Mouse (Mus musculus) kidney, embryonic 16.5 days (tissue): ENCODE results near the gene Hfe. TPM values are rescaled to one million over a fixed set of nuclear protein-coding genes. Genes with fewer than 3 reads are reported as not detected.
A peak's percentile ranks its signal among the peaks of the same experiment; 100 is the strongest.

Experiments used
- ATAC-seq: fragments of 200-750 bp; cut with Nextera tagmentation; 2 replicates; pipeline ENCODE4 v1.8.0; 2017; ENCODE audit warnings: moderate TSS enrichment; ENCODE audit not compliant: low FRiP score, low TSS enrichment
- H3K27ac ChIP-seq: fragments of 300-500 bp; sonication (generic); 2 replicates; pipeline ENCODE4 v1.5.1; 2014; ENCODE audit warnings: low read length
- H3K27me3 ChIP-seq: fragments of 300-500 bp; sonication (generic); 2 replicates; pipeline ENCODE4 v1.6.1; 2014; ENCODE audit warnings: low read length, control low read depth, mixed read lengths; ENCODE audit not compliant: insufficient read depth
- H3K36me3 ChIP-seq: fragments of 300-500 bp; sonication (generic); 2 replicates; pipeline ENCODE4 v1.6.1; 2014; ENCODE audit warnings: low read length, control low read depth, mixed read lengths; ENCODE audit not compliant: insufficient read depth
- H3K4me1 ChIP-seq: fragments of 300-500 bp; sonication (generic); 2 replicates; pipeline ENCODE4 v1.6.1; 2014; ENCODE audit warnings: low read length, control low read depth, mixed read lengths; ENCODE audit not compliant: insufficient read depth
- H3K4me2 ChIP-seq: fragments of 300-500 bp; sonication (generic); replicated peaks from 2 replicates; pipeline ENCODE4 v1.6.1; 2014; ENCODE audit warnings: low read depth, low read length
- H3K4me3 ChIP-seq: fragments of 300-500 bp; sonication (generic); 2 replicates; pipeline ENCODE4 v1.5.1; 2014; ENCODE audit warnings: mild to moderate bottlenecking, low read length
- H3K9ac ChIP-seq: fragments of 300-500 bp; sonication (generic); replicated peaks from 2 replicates; pipeline ENCODE4 v1.6.1; 2014; ENCODE audit warnings: low read length
- H3K9me3 ChIP-seq: fragments of 300-500 bp; sonication (generic); 2 replicates; pipeline ENCODE4 v1.6.1; 2016; ENCODE audit warnings: low read length, control low read depth
- WGBS: fragments of 180-500 bp; shearing (Covaris S2); extraction: QIAGEN DNeasy Blood & Tissue Kit; methylation state at CpG from one replicate; pipeline ENCODE4 v1.1.7; 2014; 5-methylcytosine and 5-hydroxymethylcytosine counted together
- polyA plus RNA-seq: library from polyadenylated mRNA; unstranded; fragments of >200 nt; fragmentation: Nextera tagmentation; extraction: Ambion mirVana; gene quantifications from 2 replicates; pipeline ENCODE4 v1.2.1, GENCODE M21; 2015

The Hfe gene
- polyA plus RNA-seq, 1 experiment from 2014 or later, result 9.3 TPM

- WGBS, result 29% methylated on average over 4 of the region's 4 CpGs
- peak overlapping the region; percentile 99 for H3K27ac ChIP-seq
- ATAC-seq, result no peak
Measured at GRCm38 (mm10) chr13:23738041-23738440, 27.4 kb upstream of the Hfe start.

GRCm38 (mm10) chr13:23737091-23737490 lies 26.4 kb upstream of the Hfe start:
- no peaks in the 10 kb centered on the region for H3K9me3 ChIP-seq
- no peak overlapping the region for H3K4me2 ChIP-seq
- H3K36me3 ChIP-seq, result no peaks in the 10 kb centered on the region
- peaks cover 13% of the 10 kb centered on the region for H3K4me1 ChIP-seq
- no peak overlapping the region for H3K4me3 ChIP-seq
- ATAC-seq, result no peak
- no peaks in the 10 kb centered on the region for H3K27me3 ChIP-seq
- 77% methylated on average over 5 of the region's 5 CpGs for WGBS
- no peak overlapping the region for H3K27ac ChIP-seq
- H3K9ac ChIP-seq, result 0 out of 2 replicates have a peak overlapping the region, but pooled peaks have one; percentile 11

More at GRCm38 (mm10) chr13:23738041-23738440, 27.4 kb upstream of the Hfe start:
- H3K4me2 ChIP-seq, result peak overlapping the region; percentile 84
- peak overlapping the region; percentile 82 for H3K9ac ChIP-seq
- peaks cover 13% of the 10 kb centered on the region for H3K4me1 ChIP-seq
- H3K36me3 ChIP-seq, result no peaks in the 10 kb centered on the region
- peak overlapping the region; percentile 58 for H3K4me3 ChIP-seq
- H3K9me3 ChIP-seq, result no peaks in the 10 kb centered on the region
- no peaks in the 10 kb centered on the region for H3K27me3 ChIP-seq

GRCm38 (mm10) chr13:23732156-23732804 lies 21.6 kb upstream of the Hfe start:
- no peak overlapping the region for H3K4me2 ChIP-seq
- no peaks in the 10 kb centered on the region for H3K27me3 ChIP-seq
- H3K4me3 ChIP-seq, result no peak overlapping the region
- H3K27ac ChIP-seq, result no peak overlapping the region
- H3K36me3 ChIP-seq, result no peaks in the 10 kb centered on the region
- no peak overlapping the region for H3K9ac ChIP-seq
- no peaks in the 10 kb centered on the region for H3K9me3 ChIP-seq
- 24% methylated on average over 8 of the region's 8 CpGs for WGBS
- peaks cover 3% of the 10 kb centered on the region; the same call in 1 of the 2 replicates for H3K4me1 ChIP-seq
- ATAC-seq, result no peak

- Histone ChIP-seq H3K4me2 (peak overlapping the region; percentile 6; the same call in 1 of the 2 replicates), H3K4me3 (no peak overlapping the region), H3K27ac (0 out of 2 replicates have a peak overlapping the region, but pooled peaks have one; percentile 32), H3K36me3 (no peaks in the 10 kb centered on the region), H3K27me3 (no peaks in the 10 kb centered on the region), H3K4me1 (peaks cover 3% of the 10 kb centered on the region; the same call in 1 of the 2 replicates), H3K9me3 (no peaks in the 10 kb centered on the region), H3K9ac (no peak overlapping the region)
- WGBS, result 20% methylated on average over 8 of the region's 8 CpGs
- ATAC-seq, result peak; percentile 81
Measured at GRCm38 (mm10) chr13:23730479-23730878, 19.8 kb upstream of the Hfe start.

DNA sequence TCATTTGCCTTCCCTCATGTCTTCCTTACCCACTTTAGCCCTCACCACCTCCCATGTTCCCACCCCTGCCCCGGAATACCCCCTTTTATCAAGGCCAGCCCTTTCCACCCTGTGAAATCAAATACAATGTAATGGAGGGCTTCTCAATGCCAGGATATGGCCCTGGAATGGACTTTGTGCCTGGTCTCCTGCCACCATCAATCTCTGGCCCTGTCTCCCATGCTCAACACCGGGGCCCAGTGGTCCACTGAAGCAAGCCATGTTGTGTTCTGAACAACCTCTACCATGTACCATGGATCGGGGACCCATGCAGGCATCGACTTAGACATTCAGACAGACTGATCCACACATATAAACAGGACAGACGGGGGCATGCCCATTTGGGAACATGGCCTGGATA lies 19.1 kb upstream of the Hfe start:
- Histone ChIP-seq H3K4me2 (no peak overlapping the region), H3K9ac (no peak overlapping the region), H3K36me3 (no peaks in the 10 kb centered on the region), H3K27me3 (no peaks in the 10 kb centered on the region), H3K9me3 (no peaks in the 10 kb centered on the region), H3K4me1 (peaks cover 3% of the 10 kb centered on the region; the same call in 1 of the 2 replicates), H3K27ac (no peak overlapping the region), H3K4me3 (no peak overlapping the region)
- no peak for ATAC-seq
- 93% methylated on average over 5 of the region's 5 CpGs for whole genome bisulfite sequencing

DNA sequence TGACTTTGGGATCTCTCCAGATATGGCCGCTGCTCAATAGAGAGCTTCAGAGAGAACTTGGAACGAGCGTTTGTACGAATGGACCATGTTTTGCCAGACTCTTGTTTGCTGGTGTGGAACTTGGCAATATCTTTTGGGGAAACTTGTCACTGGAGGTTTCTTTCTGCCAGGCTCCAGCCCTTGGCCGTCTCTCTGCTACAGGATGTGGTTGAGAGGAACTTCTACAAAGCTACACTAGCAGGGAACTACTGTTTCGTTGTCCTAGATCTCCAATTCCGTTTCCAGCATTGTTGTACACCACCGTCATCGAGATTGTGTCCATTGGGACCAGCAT lies 18.5 kb upstream of the Hfe start:
- WGBS, result 94% methylated on average over 9 of the region's 9 CpGs

DNA sequence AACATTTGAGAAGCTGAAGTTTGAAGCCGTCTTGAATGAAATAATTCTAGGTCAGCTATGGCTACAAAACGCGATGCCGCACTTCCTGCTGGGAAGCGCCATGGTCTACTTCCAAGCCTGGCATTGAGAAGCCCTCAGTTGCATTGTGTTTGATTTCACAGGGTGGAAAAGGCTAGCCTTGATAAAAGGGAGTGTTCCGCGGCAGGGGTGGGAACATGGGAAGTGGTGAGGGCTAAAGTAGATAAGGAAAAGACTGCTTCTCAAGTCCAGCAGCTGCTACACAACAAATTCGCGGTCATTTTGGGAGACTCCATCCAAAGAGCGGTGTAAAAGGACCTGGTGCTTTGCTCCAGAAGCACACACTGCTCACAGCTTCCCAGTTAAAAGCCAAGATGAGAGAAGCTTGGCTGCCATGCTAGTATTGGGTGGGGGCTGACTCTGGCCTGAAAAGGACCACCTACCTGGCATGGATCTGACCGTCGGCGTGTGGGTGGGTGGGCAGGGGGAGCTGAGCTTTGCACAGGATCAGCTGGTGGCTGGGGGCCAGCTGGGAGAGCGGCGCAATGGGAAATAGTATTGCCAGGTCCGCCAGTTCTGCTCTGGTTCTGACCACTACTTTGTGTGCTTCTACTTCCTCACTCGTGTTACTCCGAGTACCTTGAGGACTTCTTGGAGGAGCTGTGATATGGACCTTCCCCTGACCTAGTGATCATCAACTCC lies 18.0 kb upstream of the Hfe start:
- Histone ChIP-seq H3K27ac (no peak overlapping the region), H3K9ac (no peak overlapping the region), H3K9me3 (no peaks in the 10 kb centered on the region), H3K4me2 (no peak overlapping the region), H3K4me3 (no peak overlapping the region), H3K4me1 (peaks cover 3% of the 10 kb centered on the region; the same call in 1 of the 2 replicates), H3K27me3 (no peaks in the 10 kb centered on the region), H3K36me3 (no peaks in the 10 kb centered on the region)
- no peak for ATAC-seq
- WGBS, result 92% methylated on average over 18 of the region's 18 CpGs

More for the DNA sequence above, 18.5 kb upstream of the Hfe start:
- Histone ChIP-seq H3K27me3 (no peaks in the 10 kb centered on the region), H3K4me3 (no peak overlapping the region), H3K27ac (no peak overlapping the region), H3K9ac (no peak overlapping the region), H3K36me3 (no peaks in the 10 kb centered on the region), H3K4me2 (no peak overlapping the region), H3K9me3 (no peaks in the 10 kb centered on the region), H3K4me1 (peaks cover 3% of the 10 kb centered on the region; the same call in 1 of the 2 replicates)
- no peak for ATAC-seq

GRCm38 (mm10) chr13:23725213-23725612 lies 14.6 kb upstream of the Hfe start:
- ATAC-seq, result no peak
- Histone ChIP-seq H3K27ac (no peak overlapping the region), H3K4me2 (no peak overlapping the region), H3K4me3 (no peak overlapping the region), H3K27me3 (no peaks in the 10 kb centered on the region), H3K36me3 (no peaks in the 10 kb centered on the region), H3K9me3 (no peaks in the 10 kb centered on the region), H3K9ac (no peak overlapping the region), H3K4me1 (no peaks in the 10 kb centered on the region)
- no CpG with 5 or more reads among the region's 1 CpGs for WGBS

- H3K9me3 ChIP-seq, result no peaks in the 10 kb centered on the region
- H3K36me3 ChIP-seq, result no peaks in the 10 kb centered on the region
- 81% methylated on average over 4 of the region's 4 CpGs for WGBS
- no peaks in the 10 kb centered on the region for H3K27me3 ChIP-seq
- no peak overlapping the region for H3K27ac ChIP-seq
- H3K4me3 ChIP-seq, result no peak overlapping the region
- no peaks in the 10 kb centered on the region for H3K4me1 ChIP-seq
- H3K4me2 ChIP-seq, result no peak overlapping the region
- no peak overlapping the region for H3K9ac ChIP-seq
- no peak for ATAC-seq
Measured at GRCm38 (mm10) chr13:23724239-23724638, 13.6 kb upstream of the Hfe start.
